Mouse (Mus musculus): ENCODE measurements around the gene Vps52.

Vps52 gene

DNA sequence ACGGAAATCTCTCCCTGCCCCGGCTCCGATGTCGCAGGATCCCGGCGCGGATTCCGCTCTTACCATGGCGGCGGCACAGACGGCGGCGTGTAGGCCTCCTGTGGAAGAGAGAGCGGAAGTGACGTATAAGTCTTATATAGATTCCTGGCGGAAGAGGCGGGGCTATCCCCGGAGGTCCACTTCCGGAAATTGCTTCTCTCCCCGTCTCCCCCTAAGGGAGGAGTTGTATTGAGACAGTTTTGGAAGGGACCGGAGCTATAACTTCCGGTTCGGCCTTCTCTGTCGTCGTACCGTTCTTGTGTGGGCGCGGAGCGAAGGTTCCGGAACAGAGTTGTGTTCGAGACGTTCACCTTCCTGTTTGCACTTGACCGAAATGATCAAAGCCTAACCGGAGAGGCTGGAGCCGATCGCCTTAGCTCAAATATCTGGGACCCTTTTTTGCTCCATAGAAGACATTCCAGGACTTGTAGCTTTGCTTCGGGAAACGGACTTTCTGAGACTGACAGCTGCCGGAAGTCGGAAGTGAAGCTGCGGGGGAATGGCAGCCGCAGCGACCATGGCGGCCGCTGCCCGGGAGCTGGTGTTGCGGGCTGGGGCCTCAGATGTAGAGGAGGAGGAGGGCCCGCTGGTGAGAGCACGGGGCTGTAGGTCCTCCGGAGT lies at the start of gene Vps52, which contains the start of gene Rps18:
TSS of gene Vps52 (plus strand) at position 258 of the 660 bp plus-strand sequence.
TSS of gene Rps18 (minus strand) at position 447 of the 660 bp plus-strand sequence.
- DNase-seq (ENCODE audit: extremely low read depth, low read depth, low spot score) = peak; percentile 85

DNA sequence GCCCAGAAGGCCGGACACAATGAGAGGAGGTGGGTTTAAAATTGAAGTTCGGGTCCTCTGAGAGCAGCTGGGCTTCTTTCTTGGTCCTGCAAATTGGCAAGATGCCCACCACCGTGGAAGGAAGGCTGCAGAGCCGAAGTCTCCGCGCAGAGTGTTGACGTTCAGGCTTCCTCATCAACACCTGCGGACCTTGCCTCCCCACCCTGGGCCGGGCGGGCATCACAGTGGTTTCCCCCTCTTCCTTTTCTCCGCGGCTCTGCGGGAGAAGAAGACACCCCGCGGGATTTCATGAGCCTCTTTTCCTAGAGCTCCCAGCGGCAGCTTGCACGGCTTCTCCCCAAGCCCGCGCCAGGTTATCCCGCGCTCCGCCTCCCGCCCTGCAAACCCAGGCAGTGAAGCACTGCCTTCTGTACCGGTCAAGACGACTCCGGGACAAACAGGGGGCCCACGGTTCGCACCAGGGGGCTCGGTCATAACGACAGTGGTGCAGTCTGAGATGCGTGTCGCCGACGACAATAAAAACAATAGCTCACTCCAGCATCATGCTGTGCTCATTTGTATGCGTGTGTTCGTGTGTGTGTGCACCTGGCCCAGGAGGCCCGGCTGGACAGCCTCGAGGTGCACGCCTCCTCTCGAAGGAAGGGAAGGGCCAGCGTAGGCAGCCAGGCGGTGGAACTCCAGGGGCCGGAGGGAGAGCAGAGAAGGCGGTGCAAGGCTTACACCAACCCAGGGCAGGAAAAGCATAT lies 47.1 kb upstream of the Vps52 start:
- no peak for DNase-seq (ENCODE audit: extremely low read depth, low read depth, low spot score)

DNA sequence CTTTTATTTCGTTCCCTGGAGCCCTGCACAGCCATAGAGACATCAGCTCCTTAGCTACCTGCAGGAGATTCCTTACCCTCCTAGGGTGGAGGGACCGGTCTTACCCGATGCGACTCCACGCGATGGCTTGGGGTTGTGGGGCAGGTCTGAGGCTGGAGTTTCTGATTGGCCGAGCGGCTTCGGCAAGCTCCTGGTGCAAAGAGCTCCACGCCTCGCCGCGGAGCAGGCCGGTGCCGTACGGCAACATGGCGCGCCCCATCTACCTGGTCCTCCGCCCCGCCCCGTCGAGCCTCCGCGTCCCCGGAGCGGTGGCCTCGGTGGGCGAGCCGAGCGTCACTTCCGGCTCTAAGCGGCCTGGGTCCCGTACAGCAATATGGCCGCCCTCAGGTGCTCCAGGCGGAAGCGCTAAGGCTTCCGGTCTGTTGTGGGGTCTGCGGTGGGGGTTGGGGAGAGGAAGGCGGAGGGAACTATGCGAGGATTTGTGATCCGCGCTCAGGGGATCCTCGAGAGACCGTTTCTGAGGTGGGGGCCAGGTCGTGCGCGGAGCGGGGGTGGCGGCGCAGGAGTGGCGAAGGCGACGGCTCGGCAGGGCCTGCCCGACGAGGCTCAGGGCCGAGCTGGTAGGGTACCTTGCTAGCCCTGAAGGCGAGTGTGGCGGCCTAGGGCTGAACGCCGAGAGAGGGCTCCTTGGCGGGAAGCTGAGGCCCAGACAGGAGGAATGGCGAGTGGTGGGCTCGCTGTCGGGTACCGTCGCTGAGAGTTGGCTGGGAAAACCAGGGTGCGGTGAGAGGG lies 46.3 kb upstream of the Vps52 start, which contains the start of gene Daxx:
TSS of gene Daxx (plus strand) at position 338 of the 792 bp plus-strand sequence.
- peak; percentile 80 for DNase-seq (ENCODE audit: extremely low read depth, low read depth, low spot score)

DNA sequence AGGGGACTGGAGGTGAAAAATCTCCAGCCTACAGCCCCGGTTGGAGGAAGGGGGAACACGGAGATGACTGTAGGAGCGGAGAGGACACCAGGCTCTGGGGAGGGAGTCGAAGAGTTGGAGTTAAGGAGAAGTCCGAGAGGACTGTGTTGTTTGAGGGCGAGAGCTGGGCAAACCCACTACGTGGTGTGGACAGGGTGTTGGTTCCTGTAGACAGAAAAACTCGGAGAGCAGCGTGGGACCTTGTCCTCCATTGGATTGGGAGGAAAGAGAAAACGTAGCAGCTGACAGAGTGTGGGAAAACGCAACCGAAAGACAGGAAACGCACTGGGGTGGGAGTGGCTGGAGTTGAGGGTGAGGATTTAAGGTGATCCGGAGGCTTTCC lies 45.8 kb upstream of the Vps52 start:
- no peak for DNase-seq (ENCODE audit: extremely low read depth, low read depth, low spot score)

DNA sequence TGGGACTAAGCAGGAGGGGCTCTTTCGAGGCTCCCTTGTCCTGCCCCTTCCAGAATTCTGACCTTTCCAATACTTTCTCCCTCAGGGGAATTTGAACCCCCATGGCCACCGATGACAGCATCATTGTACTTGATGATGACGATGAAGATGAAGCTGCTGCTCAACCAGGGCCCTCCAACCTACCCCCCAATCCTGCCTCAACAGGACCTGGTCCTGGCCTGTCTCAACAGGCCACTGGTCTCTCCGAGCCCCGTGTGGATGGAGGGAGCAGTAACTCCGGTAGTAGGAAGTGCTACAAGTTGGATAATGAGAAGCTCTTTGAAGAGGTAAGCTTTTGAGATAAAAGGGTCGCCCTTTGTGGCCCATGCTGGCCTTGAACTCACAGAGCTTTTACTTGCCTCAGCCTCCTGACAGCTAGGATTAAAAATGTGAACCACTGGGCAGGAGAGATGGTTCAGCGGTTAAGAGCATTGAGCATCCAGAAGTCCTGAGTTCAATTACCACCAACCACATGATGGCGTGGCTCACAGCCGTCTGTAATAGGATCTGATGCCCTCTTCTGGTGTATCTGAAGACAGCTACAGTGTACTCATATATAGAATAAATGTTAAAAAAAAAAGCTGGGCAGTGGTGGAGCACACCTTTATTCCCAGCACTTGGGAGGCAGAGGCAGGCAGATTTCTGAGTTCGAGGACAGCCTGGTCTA lies 45.1 kb upstream of the Vps52 start:
- DNase-seq (ENCODE audit: extremely low read depth, low read depth, low spot score) = no peak

DNA sequence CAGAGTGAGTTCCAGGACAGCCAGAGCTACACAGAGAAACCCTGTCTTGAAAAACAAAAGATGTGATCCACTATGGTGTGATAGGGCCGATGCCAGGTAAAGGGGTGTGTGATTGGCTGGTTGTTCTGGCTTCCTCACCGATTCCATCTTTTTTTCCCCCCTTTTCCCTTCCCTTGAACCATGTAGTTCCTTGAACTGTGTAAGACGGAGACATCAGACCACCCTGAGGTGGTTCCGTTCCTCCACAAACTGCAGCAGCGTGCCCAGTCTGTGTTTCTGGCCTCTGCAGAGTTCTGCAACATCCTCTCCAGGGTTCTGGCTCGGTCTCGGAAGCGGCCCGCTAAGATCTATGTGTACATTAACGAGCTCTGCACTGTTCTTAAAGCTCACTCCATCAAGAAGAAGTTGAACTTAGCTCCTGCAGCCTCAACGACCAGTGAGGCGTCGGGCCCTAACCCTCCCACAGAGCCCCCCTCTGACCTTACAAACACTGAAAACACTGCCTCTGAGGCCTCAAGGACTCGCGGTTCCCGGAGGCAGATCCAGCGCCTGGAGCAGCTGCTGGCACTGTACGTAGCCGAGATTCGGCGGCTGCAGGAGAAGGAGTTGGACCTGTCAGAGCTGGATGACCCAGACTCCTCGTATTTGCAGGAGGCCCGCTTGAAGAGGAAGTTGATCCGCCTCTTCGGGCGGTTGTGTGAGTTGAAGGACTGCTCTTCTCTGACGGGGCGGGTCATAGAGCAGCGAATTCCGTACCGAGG lies 44.4 kb upstream of the Vps52 start:
- DNase-seq (ENCODE audit: extremely low read depth, low read depth, low spot score) = no peak

DNA sequence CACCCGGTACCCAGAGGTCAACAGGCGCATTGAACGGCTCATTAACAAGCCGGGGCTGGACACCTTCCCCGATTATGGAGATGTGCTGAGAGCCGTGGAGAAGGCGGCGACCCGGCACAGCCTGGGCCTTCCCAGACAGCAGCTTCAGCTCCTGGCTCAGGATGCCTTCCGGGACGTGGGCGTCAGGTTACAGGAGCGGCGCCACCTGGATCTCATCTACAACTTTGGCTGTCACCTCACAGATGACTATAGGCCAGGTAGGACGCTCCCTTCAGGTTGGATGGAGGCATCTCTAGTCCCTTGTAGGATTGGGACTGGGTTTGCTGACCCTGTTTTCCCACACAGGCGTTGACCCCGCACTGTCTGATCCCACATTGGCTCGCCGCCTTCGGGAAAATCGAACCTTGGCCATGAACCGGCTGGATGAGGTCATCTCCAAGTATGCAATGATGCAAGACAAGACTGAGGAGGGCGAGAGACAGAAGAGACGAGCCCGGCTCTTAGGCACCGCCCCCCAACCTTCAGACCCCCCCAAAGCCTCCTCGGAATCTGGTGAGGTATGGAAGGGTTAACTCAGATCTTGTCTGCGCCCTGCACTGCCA lies 43.7 kb upstream of the Vps52 start:
- DNase-seq (ENCODE audit: extremely low read depth, low read depth, low spot score) = no peak

DNA sequence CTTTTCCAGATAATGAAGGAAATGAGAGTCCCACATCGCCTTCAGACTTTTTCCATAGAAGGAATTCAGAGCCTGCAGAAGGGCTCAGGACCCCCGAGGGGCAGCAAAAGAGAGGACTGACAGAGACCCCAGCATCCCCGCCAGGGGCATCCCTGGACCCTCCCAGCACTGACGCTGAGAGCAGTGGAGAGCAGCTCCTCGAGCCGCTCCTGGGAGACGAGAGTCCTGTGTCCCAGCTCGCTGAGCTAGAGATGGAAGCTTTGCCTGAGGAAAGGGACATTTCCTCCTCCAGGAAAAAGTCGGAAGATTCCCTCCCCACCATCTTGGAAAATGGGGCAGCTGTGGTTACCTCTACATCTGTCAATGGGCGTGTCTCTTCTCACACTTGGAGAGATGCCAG lies 42.3 kb upstream of the Vps52 start:
- no peak for DNase-seq (ENCODE audit: extremely low read depth, low read depth, low spot score)

DNA sequence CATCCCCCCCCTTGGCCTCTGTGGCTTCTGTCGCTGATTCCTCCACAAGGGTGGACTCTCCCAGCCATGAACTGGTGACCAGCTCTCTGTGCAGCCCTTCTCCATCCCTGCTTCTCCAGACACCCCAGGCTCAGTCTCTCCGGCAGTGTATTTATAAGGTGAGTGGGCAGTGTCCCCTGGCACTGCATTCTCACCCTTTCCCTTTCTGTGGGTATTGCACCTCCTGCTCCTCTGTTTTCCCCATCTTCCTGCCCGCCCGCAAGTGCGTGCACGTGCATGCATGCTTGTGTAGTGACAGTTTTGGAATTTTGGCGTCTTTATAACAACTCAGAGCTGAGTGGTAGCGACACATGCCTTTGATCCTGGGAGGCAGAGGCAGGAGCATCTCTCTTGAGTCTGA lies 41.7 kb upstream of the Vps52 start:
- no peak for DNase-seq (ENCODE audit: extremely low read depth, low read depth, low spot score)

DNA sequence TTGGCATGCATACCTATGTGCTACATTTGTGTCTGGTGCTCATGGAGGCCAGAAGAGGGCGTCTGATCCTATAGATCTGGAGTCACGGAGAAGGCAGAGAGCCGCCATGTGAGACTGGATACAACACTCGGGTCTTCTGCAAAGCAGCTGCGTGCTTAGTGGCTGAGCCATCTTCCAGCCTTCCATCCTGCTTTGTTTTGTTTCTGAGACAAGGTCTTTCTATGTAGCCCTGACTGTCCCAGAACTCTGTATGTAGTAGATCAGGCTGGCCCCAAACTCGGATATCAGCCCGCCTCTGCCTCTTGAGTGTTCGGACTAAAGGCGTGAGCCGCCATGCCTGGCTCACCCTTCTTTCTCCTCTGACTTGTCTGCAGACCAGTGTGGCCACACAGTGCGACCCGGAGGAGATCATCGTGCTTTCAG lies 40.6 kb upstream of the Vps52 start:
- DNase-seq (ENCODE audit: extremely low read depth, low read depth, low spot score) = no peak

DNA sequence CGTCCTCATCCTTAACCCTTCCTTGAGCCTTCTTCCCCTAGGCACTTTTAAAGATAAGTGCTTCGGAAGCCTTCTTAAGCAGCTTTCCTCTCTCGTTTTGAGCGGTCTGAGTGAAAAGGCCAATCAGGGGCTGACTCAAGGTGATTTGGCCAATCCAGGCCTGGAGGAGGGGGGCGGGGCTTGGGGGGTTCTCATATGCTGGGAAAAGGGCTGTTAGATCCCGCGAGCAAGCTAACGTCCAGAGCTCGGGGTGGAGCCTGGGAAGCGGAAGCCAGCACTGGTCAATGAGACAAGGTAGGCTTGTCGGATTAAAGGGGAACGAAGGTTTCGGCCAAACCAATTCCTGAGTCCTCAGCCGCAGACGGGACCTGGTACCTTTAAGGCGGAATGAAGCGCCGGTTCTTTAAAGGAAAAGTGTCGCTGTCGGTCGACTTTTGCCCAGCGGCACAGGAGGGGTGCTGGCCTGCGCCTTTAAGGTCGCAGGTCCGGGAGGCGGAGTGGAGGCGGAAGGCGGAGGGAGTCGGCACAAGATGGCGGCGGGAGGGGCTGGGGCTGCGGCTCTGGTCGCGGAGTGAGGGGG lies 39.9 kb upstream of the Vps52 start, which contains the start of the genes Tapbp and Zbtb22:
TSS of gene Tapbp (plus strand) at position 229 of the 580 bp plus-strand sequence.
TSS of gene Zbtb22 (plus strand) at position 234 of the 580 bp plus-strand sequence.
- peak; percentile 89 for DNase-seq (ENCODE audit: extremely low read depth, low read depth, low spot score)

DNA sequence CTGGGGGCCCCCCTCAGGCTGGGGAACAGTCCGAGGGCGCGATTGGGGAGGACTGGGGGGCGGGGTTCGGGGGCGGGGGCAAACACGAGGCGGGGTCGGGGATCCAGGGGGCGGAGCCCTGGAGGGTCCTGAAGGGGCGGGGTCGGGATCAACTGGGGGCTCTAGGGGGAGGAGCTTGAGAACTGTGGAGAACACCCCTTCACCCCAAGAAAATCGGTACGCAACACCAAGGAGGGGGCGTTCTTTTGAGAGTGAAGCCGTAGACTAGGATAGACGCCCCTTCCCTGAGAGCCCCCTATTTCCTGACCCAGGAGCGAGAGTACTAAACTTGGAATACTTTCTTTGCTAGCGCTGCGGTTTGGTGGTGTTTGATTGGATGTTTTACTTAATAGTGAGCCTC lies 39.3 kb upstream of the Vps52 start:
- no peak for DNase-seq (ENCODE audit: extremely low read depth, low read depth, low spot score)

DNA sequence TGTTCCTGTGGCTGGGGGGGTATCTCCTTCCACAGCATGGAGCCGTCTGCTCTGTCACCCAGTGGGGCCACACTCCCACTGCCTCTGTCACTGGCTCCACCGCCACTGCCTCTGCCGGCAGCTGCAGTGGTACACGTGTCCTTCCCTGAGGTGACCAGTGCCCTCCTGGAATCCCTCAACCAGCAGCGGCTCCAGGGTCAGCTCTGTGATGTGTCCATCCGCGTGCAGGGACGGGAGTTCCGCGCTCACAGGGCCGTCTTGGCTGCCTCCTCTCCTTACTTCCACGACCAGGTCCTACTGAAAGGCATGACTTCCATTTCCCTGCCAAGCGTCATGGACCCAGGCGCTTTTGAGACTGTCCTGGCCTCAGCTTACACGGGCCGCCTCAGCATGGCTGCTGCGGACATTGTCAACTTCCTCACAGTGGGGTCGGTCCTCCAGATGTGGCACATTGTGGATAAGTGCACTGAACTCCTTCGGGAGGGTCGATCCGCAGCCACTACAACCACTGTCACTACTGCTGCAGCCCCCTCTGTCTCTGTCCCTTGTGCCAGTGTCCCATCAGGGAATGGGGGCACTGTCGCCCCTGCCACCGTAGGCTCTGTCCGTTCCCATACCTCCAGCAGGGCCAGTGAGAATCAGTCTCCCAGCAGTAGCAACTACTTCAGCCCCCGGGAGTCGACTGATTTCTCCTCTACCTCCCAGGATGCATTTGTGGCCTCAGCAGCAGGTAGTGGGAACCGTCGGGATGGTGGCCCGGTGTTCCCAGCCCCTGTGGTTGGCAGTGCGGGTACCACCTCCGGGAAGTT lies 38.6 kb upstream of the Vps52 start:
- DNase-seq (ENCODE audit: extremely low read depth, low read depth, low spot score) = no peak

DNA sequence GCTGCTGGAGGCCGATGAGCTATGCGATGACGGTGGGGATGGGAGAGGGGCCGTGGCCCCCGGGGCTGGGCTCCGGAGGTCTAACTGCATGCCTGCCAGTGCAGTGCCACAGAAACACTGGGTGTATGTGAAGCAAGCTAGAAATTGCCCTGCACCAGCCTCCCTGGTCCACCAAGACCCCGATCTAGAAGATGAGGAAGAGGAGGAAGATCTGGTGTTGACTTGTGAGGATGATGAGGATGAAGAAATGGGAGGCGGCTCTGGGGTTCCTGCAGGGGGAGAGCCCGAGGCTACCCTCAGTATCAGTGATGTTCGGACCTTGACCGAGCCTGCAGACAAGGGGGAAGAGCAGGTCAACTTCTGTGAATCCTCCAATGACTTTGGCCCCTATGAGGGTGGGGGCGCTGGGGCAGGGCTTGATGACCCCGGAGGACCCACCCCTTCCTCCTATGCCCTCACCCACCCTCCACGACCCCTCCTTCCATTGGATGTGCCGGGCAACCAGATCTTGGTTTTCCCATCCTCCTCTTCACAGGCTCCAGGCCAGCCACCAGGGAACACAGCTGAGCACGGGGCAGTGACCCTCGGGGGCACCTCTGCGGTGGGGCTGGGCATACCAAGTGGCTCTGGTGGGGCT lies 37.8 kb upstream of the Vps52 start:
- DNase-seq (ENCODE audit: extremely low read depth, low read depth, low spot score) = no peak

DNA sequence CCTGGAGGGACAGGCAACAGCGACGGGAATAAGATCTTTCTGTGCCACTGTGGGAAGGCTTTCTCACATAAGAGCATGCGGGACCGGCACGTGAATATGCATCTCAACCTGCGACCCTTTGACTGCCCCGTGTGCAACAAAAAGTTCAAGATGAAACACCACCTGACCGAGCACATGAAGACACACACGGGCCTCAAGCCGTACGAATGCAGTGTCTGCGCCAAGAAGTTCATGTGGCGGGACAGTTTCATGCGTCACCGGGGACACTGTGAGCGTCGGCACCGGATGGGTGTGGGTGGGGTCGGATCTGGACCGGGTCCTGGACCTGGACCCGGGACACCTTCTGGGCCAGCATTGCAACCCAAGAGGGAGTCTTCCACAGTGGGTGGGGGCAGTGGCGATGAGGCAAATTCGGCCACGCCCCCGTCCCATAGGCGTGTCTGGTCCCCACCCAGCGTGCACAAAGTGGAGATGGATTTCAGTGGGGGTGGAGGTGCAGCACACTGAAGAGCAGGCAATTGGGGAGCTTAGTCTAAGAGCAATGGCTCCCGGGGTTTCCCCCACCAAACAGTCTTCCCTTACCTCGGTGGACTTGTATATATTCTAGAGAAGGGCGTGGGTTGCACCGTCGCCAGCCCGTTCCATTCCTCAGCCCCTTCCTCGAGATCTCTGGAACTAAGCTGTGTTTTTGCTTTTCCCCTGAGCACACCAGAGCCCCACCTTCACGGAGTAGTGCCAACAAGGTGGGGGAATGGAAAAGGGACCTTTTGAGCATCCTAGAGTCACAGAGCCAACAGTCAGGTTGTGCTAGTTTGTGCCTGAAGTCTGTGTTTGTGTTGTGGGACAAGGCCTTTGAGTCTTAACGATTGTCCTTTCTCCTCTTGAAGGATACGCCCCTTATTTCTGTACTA lies 37.1 kb upstream of the Vps52 start:
- DNase-seq (ENCODE audit: extremely low read depth, low read depth, low spot score) = no peak

DNA sequence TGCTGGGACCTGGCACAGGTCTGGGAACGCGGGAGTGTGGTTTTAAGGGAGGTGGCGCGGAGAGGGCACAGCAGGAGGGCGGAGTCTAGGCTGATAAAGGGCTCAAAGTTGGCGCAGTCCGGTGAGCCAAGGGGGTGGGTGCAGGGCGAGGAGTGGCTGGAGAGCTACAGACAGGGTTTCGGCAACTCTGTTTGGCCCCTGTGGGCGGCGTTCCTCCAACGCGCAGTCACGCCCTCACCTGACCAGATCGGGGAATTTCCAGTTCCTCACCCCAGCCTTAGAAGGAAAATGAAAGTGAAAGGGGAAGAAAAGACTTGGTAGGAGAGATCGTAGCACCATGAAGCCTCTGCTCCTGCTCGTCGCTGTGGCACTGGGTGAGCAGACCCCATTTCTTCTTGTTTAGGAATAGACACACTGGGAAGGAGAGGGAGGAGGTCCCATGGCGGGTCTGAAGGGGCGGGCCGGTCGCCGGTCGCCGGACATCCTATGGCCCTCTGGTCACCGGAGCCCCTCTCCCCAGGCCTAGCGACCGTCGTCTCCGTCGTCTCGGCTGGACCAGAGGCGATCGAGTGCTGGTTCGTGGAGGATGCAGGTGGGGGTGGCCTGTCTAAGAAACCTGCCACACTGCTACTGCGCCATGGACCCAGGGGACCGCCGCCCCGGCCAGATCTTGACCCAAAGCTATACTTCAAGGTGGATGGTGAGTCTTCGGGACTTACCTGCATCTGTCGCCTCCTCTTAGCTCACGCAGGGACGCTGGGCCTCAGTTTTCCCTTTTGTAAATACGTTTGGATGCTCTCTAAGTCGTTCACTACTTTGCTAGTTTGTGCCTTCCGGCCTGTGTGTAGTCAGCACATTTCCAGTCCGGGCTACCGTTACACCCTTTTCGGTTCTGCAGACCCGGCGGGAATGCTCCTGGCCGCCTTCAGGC lies 36.0 kb upstream of the Vps52 start:
- no peak for DNase-seq (ENCODE audit: extremely low read depth, low read depth, low spot score)

Data from fat pad, adult 2 months (tissue).